Mouse (Mus musculus) forebrain, embryonic 14.5 days (tissue): Measurements from ENCODE around the gene Atp5e. TPM values are rescaled to one million over a fixed set of nuclear protein-coding genes. Genes with fewer than 3 reads are reported as not detected.

ENCODE experiments used
- ATAC-seq: fragments of 200-750 bp; cut with Nextera tagmentation; 2 replicates; pipeline ENCODE4 v1.8.0; 2017; ENCODE audit warnings: mild to moderate bottlenecking, moderate library complexity
- DNase-seq: peaks from one replicate; pipeline ENCODE4 v3.0.0-alpha.2; 2015; ENCODE audit warnings: low spot score
- H3K27ac ChIP-seq: fragments of 300-500 bp; sonication (generic); 2 replicates; pipeline ENCODE4 v1.5.1; 2014; ENCODE audit warnings: low read depth, mild to moderate bottlenecking, control low read depth, low read length, moderate library complexity
- H3K27me3 ChIP-seq: fragments of 300-500 bp; sonication (generic); replicated peaks from 2 replicates; pipeline ENCODE4 v1.6.1; 2014; ENCODE audit warnings: low read length, control low read depth, mixed read lengths; ENCODE audit not compliant: control insufficient read depth, insufficient read depth
- H3K36me3 ChIP-seq: fragments of 300-500 bp; sonication (generic); 2 replicates; pipeline ENCODE4 v1.6.1; 2014; ENCODE audit warnings: low read length, control low read depth; ENCODE audit not compliant: control insufficient read depth, insufficient read depth
- H3K4me1 ChIP-seq: fragments of 300-500 bp; sonication (generic); 2 replicates; pipeline ENCODE4 v1.6.1; 2014; ENCODE audit warnings: antibody characterized with exemption, low read length, control low read depth; ENCODE audit not compliant: control insufficient read depth, insufficient read depth
- H3K4me2 ChIP-seq: fragments of 300-500 bp; sonication (generic); 2 replicates; pipeline ENCODE4 v1.6.1; 2014; ENCODE audit warnings: mild to moderate bottlenecking, control low read depth, low read length
- H3K4me3 ChIP-seq: fragments of 300-500 bp; sonication (generic); 2 replicates; pipeline ENCODE4 v1.5.1; 2014; ENCODE audit warnings: low read depth, low read length, control low read depth
- H3K9ac ChIP-seq: fragments of 300-500 bp; sonication (generic); 2 replicates; pipeline ENCODE4 v1.6.1; 2014; ENCODE audit warnings: mild to moderate bottlenecking, low read length, control low read depth, moderate library complexity
- H3K9me3 ChIP-seq: fragments of 300-500 bp; sonication (generic); replicated peaks from 2 replicates; pipeline ENCODE4 v1.6.1; 2016; ENCODE audit warnings: low read length, control low read depth, mixed read lengths; ENCODE audit not compliant: control insufficient read depth
- WGBS: fragments of 180-500 bp; shearing (Covaris S2); extraction: QIAGEN DNeasy Blood & Tissue Kit; methylation state at CpG from one replicate; pipeline ENCODE4 v1.1.7; 2014; 5-methylcytosine and 5-hydroxymethylcytosine counted together
- polyA plus RNA-seq: library from polyadenylated mRNA; unstranded; fragments of >200 nt; fragmentation: Nextera tagmentation; extraction: Ambion mirVana; gene quantifications from 2 replicates; pipeline ENCODE4 v1.2.1, GENCODE M21; 2014

Gene Atp5e
- polyA plus RNA-seq: 664 and 832 TPM in 2 replicates

DNA sequence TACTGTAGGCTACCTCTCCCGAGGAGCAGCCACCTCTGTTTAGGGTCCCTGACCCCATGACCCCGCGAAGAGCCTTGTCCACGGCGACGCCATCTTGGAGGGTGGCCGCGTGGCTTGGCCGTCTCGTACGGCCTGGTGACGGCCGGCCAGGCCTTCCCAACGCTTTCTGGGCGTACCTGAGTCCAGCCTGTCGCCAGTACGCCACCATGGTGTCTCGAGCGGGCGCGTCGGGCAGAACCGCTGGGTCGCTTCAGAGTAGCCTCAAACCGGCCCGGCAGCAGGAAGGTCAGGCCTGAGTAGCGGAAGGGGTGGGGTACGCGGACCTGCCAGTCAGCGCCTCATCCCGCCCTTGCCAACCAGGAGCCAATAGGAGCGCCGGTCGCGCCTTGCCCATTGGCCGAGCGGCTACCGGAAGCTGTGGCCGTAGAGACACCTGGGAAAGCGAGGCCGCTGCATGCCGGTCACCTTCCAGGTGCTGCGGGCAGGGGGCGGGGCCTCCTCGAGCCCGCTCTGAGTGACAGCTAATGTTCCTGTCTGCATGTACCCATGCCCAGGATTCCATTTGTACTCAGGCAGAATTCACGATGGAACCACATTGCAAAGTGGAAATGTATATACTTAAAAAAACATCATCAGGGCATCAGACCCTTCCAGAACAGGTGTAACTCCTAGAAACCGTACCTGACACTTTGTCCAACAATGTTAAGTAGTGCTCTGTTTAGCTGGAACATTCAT, at the start of gene Atp5e:
Gene Atp5e (minus strand): TSS at position 317 of the 735 bp plus-strand sequence.
- peaks cover 49% of the 10 kb centered on the region for H3K36me3 ChIP-seq
- no peaks in the 10 kb centered on the region for H3K9me3 ChIP-seq
- 3% methylated on average over 48 of the region's 48 CpGs for WGBS
- H3K27ac ChIP-seq: no peak within 1 kb of the TSS
- H3K27me3 ChIP-seq: no peaks in the 10 kb centered on the region
- H3K9ac ChIP-seq: peak within 1 kb of the TSS; percentile 82
- DNase-seq (peak; percentile 93), ATAC-seq (peak; percentile 100)
- peaks cover 6% of the 10 kb centered on the region for H3K4me1 ChIP-seq
- peak within 1 kb of the TSS; percentile 97 for H3K4me2 ChIP-seq
- peak within 1 kb of the TSS; percentile 80 for H3K4me3 ChIP-seq

DNA sequence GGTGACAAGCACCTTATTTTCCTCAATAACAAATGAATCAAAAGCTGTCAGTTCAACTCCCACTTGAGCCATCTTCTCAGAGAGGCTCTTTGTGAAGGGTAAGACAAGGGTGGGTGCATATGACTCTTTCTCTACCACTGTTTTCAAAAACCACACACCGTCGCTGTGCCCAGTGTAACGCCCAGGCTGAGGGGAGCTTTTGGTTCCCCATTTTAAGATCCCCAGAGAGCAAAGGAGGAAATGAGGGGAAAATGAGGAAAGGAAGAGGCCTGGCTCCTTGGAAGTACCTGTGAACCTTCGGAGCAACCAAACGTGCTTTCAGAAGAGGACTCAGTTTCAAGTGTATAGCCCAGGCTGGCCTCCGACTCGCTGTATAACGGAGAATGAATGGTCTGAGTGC, 45.9 kb upstream of the Atp5e start:
- Histone ChIP-seq H3K4me1 (no peaks in the 10 kb centered on the region), H3K4me3 (no peak overlapping the region), H3K9ac (no peak overlapping the region), H3K27ac (no peak overlapping the region), H3K4me2 (no peak overlapping the region), H3K27me3 (no peaks in the 10 kb centered on the region), H3K36me3 (no peaks in the 10 kb centered on the region), H3K9me3 (no peaks in the 10 kb centered on the region)
- ATAC-seq: no peak
- WGBS: 95% methylated on average over 8 of the region's 8 CpGs
- no peak for DNase-seq

DNA sequence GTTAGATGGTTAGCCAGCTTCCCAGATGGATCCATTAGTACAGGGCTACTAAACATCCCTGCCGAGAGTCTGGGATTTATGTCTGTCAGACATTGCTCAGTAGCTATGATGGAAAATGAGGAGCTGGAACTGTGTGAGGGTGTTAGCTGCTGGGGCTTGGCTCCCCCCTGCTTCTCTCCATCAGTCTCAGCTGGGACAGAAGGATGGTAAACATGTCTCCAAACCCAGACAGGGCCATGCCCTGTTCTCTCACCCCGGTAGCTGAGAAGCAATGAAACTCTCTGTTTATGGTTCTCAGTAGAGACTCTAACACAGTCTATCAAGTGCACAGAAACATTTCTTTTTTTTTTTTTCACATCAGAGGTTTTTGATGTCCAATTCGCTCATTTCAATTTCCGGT, 44.1 kb upstream of the Atp5e start:
- Histone ChIP-seq H3K9ac (no peak overlapping the region), H3K27me3 (no peaks in the 10 kb centered on the region), H3K4me3 (no peak overlapping the region), H3K9me3 (no peaks in the 10 kb centered on the region), H3K36me3 (no peaks in the 10 kb centered on the region), H3K4me1 (no peaks in the 10 kb centered on the region), H3K27ac (no peak overlapping the region), H3K4me2 (no peak overlapping the region)
- ATAC-seq: no peak
- 93% methylated on average over 4 of the region's 4 CpGs for WGBS
- no peak for DNase-seq

DNA sequence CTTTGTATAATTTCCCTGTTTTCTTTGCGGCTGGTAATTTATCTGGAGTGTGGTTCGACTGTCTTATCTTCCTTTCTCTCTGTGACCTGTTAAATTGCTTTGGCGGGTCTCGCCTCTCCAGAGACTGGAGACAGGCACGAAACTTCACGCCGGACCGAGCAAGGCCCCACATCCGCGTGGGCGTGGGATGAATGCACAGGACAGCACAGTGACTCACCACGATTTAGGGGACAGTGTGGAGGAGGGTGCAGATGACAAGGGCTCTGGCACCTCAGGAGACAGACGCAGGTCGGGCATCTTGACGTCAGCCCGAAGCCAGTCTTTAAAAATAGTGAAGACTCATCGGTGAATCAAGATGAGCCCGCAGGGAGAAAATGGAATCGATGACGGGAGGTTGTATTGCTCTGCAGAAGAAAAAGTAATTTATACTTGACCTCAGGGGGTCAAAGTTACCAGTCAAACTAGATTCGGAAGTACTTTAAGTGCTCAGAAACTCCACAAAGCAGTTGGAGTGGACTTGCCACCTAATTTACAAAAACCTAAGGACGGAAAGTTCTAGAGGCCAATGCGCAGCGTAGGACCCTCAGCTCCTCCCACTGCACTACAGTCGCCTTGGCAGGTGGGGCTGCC, 39.0 kb upstream of the Atp5e start:
- Histone ChIP-seq H3K27me3 (no peaks in the 10 kb centered on the region), H3K27ac (no peak overlapping the region), H3K4me3 (no peak overlapping the region), H3K4me2 (no peak overlapping the region), H3K9ac (no peak overlapping the region), H3K4me1 (no peaks in the 10 kb centered on the region), H3K9me3 (no peaks in the 10 kb centered on the region), H3K36me3 (no peaks in the 10 kb centered on the region)
- DNase-seq (no peak), ATAC-seq (no peak)
- 85% methylated on average over 25 of the region's 25 CpGs for WGBS

DNA sequence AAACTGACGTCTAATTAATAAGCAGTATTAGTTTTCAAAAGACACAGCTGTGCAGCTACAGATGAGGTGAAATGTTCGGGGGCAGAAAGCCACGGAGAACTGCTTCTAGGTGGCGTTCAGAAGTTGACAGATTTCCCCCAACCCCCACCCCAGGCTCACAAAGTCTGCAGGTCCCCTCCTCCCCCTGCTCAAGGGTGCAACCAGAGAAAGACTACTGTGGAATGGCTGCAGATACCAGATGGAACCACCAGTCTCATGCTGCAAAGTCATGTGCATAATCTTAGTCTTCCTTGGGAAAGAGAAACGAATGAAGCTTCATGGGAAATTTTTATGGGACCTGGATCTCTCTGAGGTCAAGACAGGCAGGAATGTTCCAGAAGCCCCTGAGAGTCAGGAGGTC, 38.4 kb upstream of the Atp5e start:
- no peaks in the 10 kb centered on the region for H3K9me3 ChIP-seq
- 0 out of 2 replicates have a peak, but pooled peaks have one; percentile 32 for ATAC-seq
- no peak overlapping the region for H3K4me2 ChIP-seq
- no peaks in the 10 kb centered on the region for H3K36me3 ChIP-seq
- 30% methylated on average over 5 of the region's 5 CpGs for WGBS
- no peaks in the 10 kb centered on the region for H3K27me3 ChIP-seq
- H3K9ac ChIP-seq: no peak overlapping the region
- no peak overlapping the region for H3K4me3 ChIP-seq
- H3K4me1 ChIP-seq: no peaks in the 10 kb centered on the region
- DNase-seq: peak; percentile 8
- no peak overlapping the region for H3K27ac ChIP-seq

DNA sequence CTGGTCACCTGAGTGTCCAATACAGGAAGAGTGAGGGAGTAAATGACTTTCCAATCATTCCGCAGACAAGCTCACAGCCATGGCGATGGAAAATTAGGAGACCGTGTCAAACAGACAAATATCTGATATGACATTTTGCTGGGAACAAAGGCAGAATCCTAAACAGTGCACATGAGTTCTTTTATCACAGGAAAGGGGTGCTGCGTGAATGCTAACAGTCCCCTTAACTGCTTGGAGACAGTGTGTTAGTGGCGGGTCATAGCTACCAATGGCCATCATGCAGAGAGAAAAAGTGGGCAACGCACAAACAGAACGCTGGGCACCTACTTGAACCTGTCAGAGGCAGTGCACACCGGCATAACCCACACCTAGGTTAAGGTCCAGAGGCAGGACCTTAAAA, 37.6 kb upstream of the Atp5e start:
- ATAC-seq (peak; percentile 44; the same call in 1 of the 2 replicates), DNase-seq (no peak)
- no peak overlapping the region for H3K4me3 ChIP-seq
- no peaks in the 10 kb centered on the region for H3K9me3 ChIP-seq
- H3K36me3 ChIP-seq: no peaks in the 10 kb centered on the region
- 87% methylated on average over 8 of the region's 8 CpGs for WGBS
- no peaks in the 10 kb centered on the region for H3K4me1 ChIP-seq
- no peak overlapping the region for H3K9ac ChIP-seq
- H3K27me3 ChIP-seq: no peaks in the 10 kb centered on the region
- no peak overlapping the region for H3K4me2 ChIP-seq
- no peak overlapping the region for H3K27ac ChIP-seq

DNA sequence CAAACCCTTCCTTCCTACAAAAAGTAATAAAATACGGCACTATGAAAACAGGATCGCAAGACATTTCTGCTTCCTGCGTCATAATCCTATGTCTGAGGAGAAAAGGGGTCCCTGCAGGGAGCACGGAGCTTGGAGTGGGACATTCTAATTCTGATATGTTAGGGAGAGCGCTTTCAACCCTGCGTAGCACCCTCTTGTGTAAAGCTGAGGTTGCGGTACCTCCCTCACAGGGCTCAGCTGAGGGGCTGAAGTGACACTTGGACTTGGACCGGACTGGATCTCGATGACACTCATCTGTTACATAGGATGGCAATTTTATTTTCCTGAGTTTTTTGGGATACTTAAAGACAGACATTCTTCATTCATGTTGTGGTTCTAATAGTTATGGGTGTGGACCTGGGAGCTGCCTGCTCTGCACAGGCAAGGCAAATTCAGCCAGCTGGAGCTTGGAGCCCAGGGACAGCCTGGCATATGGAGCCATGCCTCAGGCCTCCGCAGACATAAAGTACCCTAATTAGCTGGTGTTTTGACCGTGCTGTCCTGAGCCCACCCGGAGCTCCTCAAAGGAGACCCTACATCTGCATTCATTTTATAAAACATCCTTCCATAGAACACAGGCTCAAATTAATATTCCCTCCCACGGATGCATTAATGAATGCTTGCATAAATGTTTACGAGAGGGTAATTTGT, 37.1 kb upstream of the Atp5e start:
- no peak overlapping the region for H3K4me3 ChIP-seq
- H3K36me3 ChIP-seq: no peaks in the 10 kb centered on the region
- H3K9me3 ChIP-seq: no peaks in the 10 kb centered on the region
- H3K4me1 ChIP-seq: no peaks in the 10 kb centered on the region
- WGBS: 67% methylated on average over 14 of the region's 14 CpGs
- H3K27me3 ChIP-seq: no peaks in the 10 kb centered on the region
- no peak overlapping the region for H3K27ac ChIP-seq
- no peak overlapping the region for H3K9ac ChIP-seq
- peak; percentile 26 for DNase-seq
- H3K4me2 ChIP-seq: no peak overlapping the region
- ATAC-seq: peak; percentile 79; the same call in 1 of the 2 replicates

DNA sequence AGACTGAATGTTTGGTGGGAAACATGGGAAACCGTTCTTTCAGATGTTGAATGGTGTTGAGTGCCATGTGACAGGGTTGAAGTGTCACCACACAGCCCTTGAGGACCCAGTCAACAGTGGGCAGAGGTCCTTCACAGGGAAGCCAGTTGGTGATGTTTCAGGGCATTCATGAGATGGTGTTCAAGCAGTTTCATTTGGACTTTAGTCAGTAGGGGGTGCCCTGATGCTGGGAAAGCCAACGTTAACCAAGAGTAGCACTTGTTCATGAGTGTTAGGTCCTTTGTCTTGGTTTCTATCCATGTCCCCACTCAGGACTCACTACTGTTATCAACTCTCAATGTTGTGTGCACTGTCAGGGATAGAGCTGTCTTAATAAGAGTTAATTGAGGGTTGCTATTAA, 29.0 kb upstream of the Atp5e start:
- DNase-seq (no peak), ATAC-seq (no peak)
- Histone ChIP-seq H3K36me3 (no peaks in the 10 kb centered on the region), H3K4me1 (no peaks in the 10 kb centered on the region), H3K9me3 (no peaks in the 10 kb centered on the region), H3K4me2 (no peak overlapping the region), H3K27me3 (no peaks in the 10 kb centered on the region), H3K27ac (no peak overlapping the region), H3K9ac (no peak overlapping the region), H3K4me3 (no peak overlapping the region)
- WGBS: 80% methylated on average over 2 of the region's 2 CpGs

DNA sequence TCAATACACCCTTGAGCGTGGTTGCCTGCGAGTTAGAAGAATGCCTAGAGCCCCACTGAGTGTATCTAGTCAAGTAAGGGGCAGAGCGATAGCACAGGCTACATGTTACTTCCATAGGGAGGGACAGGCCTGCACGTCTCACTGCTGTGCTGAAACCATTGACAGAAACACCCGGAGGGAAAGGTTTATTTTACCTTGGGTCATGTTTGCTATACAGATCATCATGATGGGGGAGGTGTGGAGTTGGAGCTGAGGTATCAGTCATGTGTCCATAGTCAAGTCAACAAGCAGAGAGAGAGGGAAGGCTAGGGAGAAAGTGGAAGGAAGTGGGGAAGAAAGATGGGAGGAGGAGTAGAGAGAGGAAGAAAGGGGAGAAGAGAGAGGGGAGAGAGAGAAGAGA, 23.1 kb upstream of the Atp5e start:
- ATAC-seq (no peak), DNase-seq (no peak)
- no peaks in the 10 kb centered on the region for H3K27me3 ChIP-seq
- H3K4me1 ChIP-seq: no peaks in the 10 kb centered on the region
- H3K4me3 ChIP-seq: no peak overlapping the region
- WGBS: 85% methylated on average over 5 of the region's 5 CpGs
- no peaks in the 10 kb centered on the region for H3K9me3 ChIP-seq
- no peak overlapping the region for H3K4me2 ChIP-seq
- H3K27ac ChIP-seq: no peak overlapping the region
- H3K9ac ChIP-seq: no peak overlapping the region
- H3K36me3 ChIP-seq: no peaks in the 10 kb centered on the region
